Mouse (Mus musculus) myocyte (in vitro differentiated cells): ENCODE data around the gene Mras.

Experiments
- POLR2A ChIP-seq: IDR thresholded peaks from one replicate; pipeline ENCODE4 v1.6.1; 2011; ENCODE audit warnings: low read depth, mild to moderate bottlenecking, control low read depth, moderate library complexity; ENCODE audit not compliant: insufficient read length
- POLR2AphosphoS2 ChIP-seq: IDR thresholded peaks from one replicate; pipeline ENCODE4 v1.6.1; 2011; ENCODE audit warnings: low read depth, control low read depth; ENCODE audit not compliant: insufficient read length
- USF1 ChIP-seq: IDR thresholded peaks from one replicate; pipeline ENCODE4 v1.6.1; 2011; ENCODE audit warnings: low read depth, mild to moderate bottlenecking, control low read depth, moderate library complexity

- TF ChIP-seq USF1 (no peak), POLR2A (no peak), POLR2AphosphoS2 (no peak)
Measured at GRCm38 (mm10) chr9:99368431-99368830, 68.8 kb downstream of the Mras start.
